Mouse (Mus musculus): Measurements from ENCODE around the gene Ppm1l. TPM values are rescaled to one million over a fixed set of nuclear protein-coding genes. Genes with fewer than 3 reads are reported as not detected.

Ppm1l gene
- total and polyA plus RNA-seq, 3 experiments: 7.6 to 31.3 (median 24.1) TPM

GRCm38 (mm10) chr3:69357897-69358619, 41.4 kb downstream of the Ppm1l start:
- intact Hi-C loops (cut with DNase I): loop anchor here (5.0 kb wide), 1 partner anchor 41 kb away; the partner anchor contains the start of gene Ppm1l
- no peak overlapping the region for H3K27ac ChIP-seq
- no peaks in the 10 kb centered on the region; the same call in 1 of the 2 replicates for H3K36me3 ChIP-seq (ENCODE audit: control insufficient read depth, insufficient read depth, low read length)
- H3K27me3 ChIP-seq (ENCODE audit: control insufficient read depth, insufficient read depth, low read length): no peaks in the 10 kb centered on the region
- H3K79me2 ChIP-seq (replicated peaks; ENCODE audit: control insufficient read depth, insufficient read depth, low read length): no peaks in the 10 kb centered on the region; the same call in 1 of the 2 replicates
- H3K9ac ChIP-seq (ENCODE audit: low read depth, low read length): no peak overlapping the region
- H3K4me1 ChIP-seq (ENCODE audit: control insufficient read depth, insufficient read depth, low read length): peaks cover 6% of the 10 kb centered on the region
- peak in 1 of 2 experiments; percentile 19 for DNase-seq
- TF ChIP-seq CTCF (IDR thresholded peaks at IDR 0.05) (no peak), EP300 (IDR thresholded peaks at IDR 0.05; ENCODE audit: insufficient read depth, low read depth, low read length) (no peak)
- WGBS: 63% methylated on average over 12 of the region's 12 CpGs
- no peak overlapping the region for H3K4me3 ChIP-seq

GRCm38 (mm10) chr3:69358620-69358964, 41.9 kb downstream of the Ppm1l start:
- no peak for DNase-seq
- Histone ChIP-seq H3K36me3 (ENCODE audit: control insufficient read depth, insufficient read depth, low read length) (no peaks in the 10 kb centered on the region; the same call in 1 of the 2 replicates), H3K9ac (ENCODE audit: low read depth, low read length) (no peak overlapping the region), H3K4me3 (no peak overlapping the region), H3K4me1 (ENCODE audit: control insufficient read depth, insufficient read depth, low read length) (peaks cover 6% of the 10 kb centered on the region), H3K27me3 (ENCODE audit: control insufficient read depth, insufficient read depth, low read length) (no peaks in the 10 kb centered on the region), H3K27ac (no peak overlapping the region), H3K79me2 (replicated peaks; ENCODE audit: control insufficient read depth, insufficient read depth, low read length) (no peaks in the 10 kb centered on the region; the same call in 1 of the 2 replicates)
- WGBS: 94% methylated on average over 8 of the region's 8 CpGs
- TF ChIP-seq CTCF (IDR thresholded peaks at IDR 0.05) (no peak), POLR2A (IDR thresholded peaks at IDR 0.05; ENCODE audit: insufficient read depth, low read depth, low read length) (no peak), EP300 (IDR thresholded peaks at IDR 0.05; ENCODE audit: insufficient read depth, low read depth, low read length) (no peak)
- intact Hi-C loops (cut with DNase I): loop anchor here (5.0 kb wide), 1 partner anchor 41 kb away; the partner anchor contains the start of gene Ppm1l

- Histone ChIP-seq H3K4me3 (no peak overlapping the region), H3K27me3 (ENCODE audit: control insufficient read depth, insufficient read depth, low read length) (no peaks in the 10 kb centered on the region), H3K36me3 (ENCODE audit: control insufficient read depth, insufficient read depth, low read length) (no peaks in the 10 kb centered on the region), H3K27ac (no peak overlapping the region), H3K79me2 (replicated peaks; ENCODE audit: control insufficient read depth, insufficient read depth, low read length) (no peaks in the 10 kb centered on the region), H3K4me1 (ENCODE audit: control insufficient read depth, insufficient read depth, low read length) (peaks cover 4% of the 10 kb centered on the region; the same call in 1 of the 2 replicates), H3K9ac (ENCODE audit: low read depth, low read length) (no peak overlapping the region)
- DNase-seq: no peak
- WGBS: 83% methylated on average over 4 of the region's 4 CpGs
- intact Hi-C loops (cut with DNase I): no loop called here
- no peak for TF ChIP-seq CTCF (IDR thresholded peaks at IDR 0.05)
- no peak for TF ChIP-seq POLR2A (IDR thresholded peaks at IDR 0.05; ENCODE audit: insufficient read depth, low read depth, low read length)
- TF ChIP-seq EP300 (IDR thresholded peaks at IDR 0.05; ENCODE audit: insufficient read depth, low read depth, low read length): no peak
Measured at GRCm38 (mm10) chr3:69360263-69360895, 43.7 kb downstream of the Ppm1l start.

- 60% methylated on average over 13 of the region's 13 CpGs for WGBS
- intact Hi-C loops (cut with DNase I): no loop called here
Measured at GRCm38 (mm10) chr3:69361487-69362349, 45.1 kb downstream of the Ppm1l start.

GRCm38 (mm10) chr3:69362350-69362790, 45.7 kb downstream of the Ppm1l start:
- H3K9ac ChIP-seq (ENCODE audit: low read depth, low read length): no peak overlapping the region
- H3K27me3 ChIP-seq (ENCODE audit: control insufficient read depth, insufficient read depth, low read length): no peaks in the 10 kb centered on the region
- H3K79me2 ChIP-seq (replicated peaks; ENCODE audit: control insufficient read depth, insufficient read depth, low read length): no peaks in the 10 kb centered on the region
- TF ChIP-seq CTCF (IDR thresholded peaks at IDR 0.05) (no peak), POLR2A (IDR thresholded peaks at IDR 0.05; ENCODE audit: insufficient read depth, low read depth, low read length) (no peak), EP300 (IDR thresholded peaks at IDR 0.05; ENCODE audit: insufficient read depth, low read depth, low read length) (no peak)
- H3K4me1 ChIP-seq (ENCODE audit: control insufficient read depth, insufficient read depth, low read length): peaks cover 4% of the 10 kb centered on the region; the same call in 1 of the 2 replicates
- intact Hi-C loops (cut with DNase I): no loop called here
- H3K36me3 ChIP-seq (ENCODE audit: control insufficient read depth, insufficient read depth, low read length): no peaks in the 10 kb centered on the region
- H3K4me3 ChIP-seq: no peak overlapping the region
- WGBS: 45% methylated on average over 5 of the region's 5 CpGs
- no peak for DNase-seq
- H3K27ac ChIP-seq: no peak overlapping the region

More at GRCm38 (mm10) chr3:69361487-69362349, 45.1 kb downstream of the Ppm1l start:
- Histone ChIP-seq H3K9ac (ENCODE audit: low read depth, low read length) (no peak overlapping the region), H3K4me3 (no peak overlapping the region), H3K27ac (no peak overlapping the region), H3K4me1 (ENCODE audit: control insufficient read depth, insufficient read depth, low read length) (peaks cover 4% of the 10 kb centered on the region; the same call in 1 of the 2 replicates), H3K27me3 (ENCODE audit: control insufficient read depth, insufficient read depth, low read length) (no peaks in the 10 kb centered on the region), H3K36me3 (ENCODE audit: control insufficient read depth, insufficient read depth, low read length) (no peaks in the 10 kb centered on the region), H3K79me2 (replicated peaks; ENCODE audit: control insufficient read depth, insufficient read depth, low read length) (no peaks in the 10 kb centered on the region)
- no peak for TF ChIP-seq EP300 (IDR thresholded peaks at IDR 0.05; ENCODE audit: insufficient read depth, low read depth, low read length)
- TF ChIP-seq POLR2A (IDR thresholded peaks at IDR 0.05; ENCODE audit: insufficient read depth, low read depth, low read length): no peak
- no peak for TF ChIP-seq CTCF (IDR thresholded peaks at IDR 0.05)
- DNase-seq: no peak

Measured in heart, adult 2 months (tissue).